Mouse (Mus musculus) cerebellum, postnatal 36 days (tissue): Measurements from ENCODE around the gene Trmt10a.
A peak's percentile ranks its signal among the peaks of the same experiment; 100 is the strongest.

Experiments
- DNase-seq, 2 experiments: peaks; one replicate each; pipeline ENCODE4 v3.0.0; 2021 to 2022; ENCODE audit warnings: mixed read lengths in 2 of 2

Trmt10a gene

GRCm38 (mm10) chr3:138197973-138198721, 54.9 kb downstream of the Trmt10a start:
- DNase-seq = peak; percentile 85 to 93

GRCm38 (mm10) chr3:138198722-138199068, 55.4 kb downstream of the Trmt10a start:
- no peak for DNase-seq

- no peak for DNase-seq
Measured at GRCm38 (mm10) chr3:138208821-138209220, 65.6 kb downstream of the Trmt10a start.
